Mouse (Mus musculus) liver, embryonic 15.5 days (tissue): Measurements from ENCODE around the gene Coq7. TPM values are rescaled to one million over a fixed set of nuclear protein-coding genes. Genes with fewer than 3 reads are reported as not detected.

Experiments
- ATAC-seq: fragments of 200-750 bp; cut with Nextera tagmentation; 2 replicates; pipeline ENCODE4 v1.8.0; 2017; ENCODE audit warnings: moderate number of reproducible peaks, mild to moderate bottlenecking, moderate library complexity; ENCODE audit not compliant: insufficient read depth
- H3K27ac ChIP-seq: fragments of 300-500 bp; sonication (generic); replicated peaks from 2 replicates; pipeline ENCODE4 v1.5.1; 2015; ENCODE audit warnings: mild to moderate bottlenecking, inconsistent platforms
- H3K27me3 ChIP-seq: fragments of 300-500 bp; sonication (generic); 2 replicates; pipeline ENCODE4 v1.6.1; 2015; ENCODE audit warnings: mild to moderate bottlenecking, inconsistent platforms
- H3K36me3 ChIP-seq: fragments of 300-500 bp; sonication (generic); replicated peaks from 2 replicates; pipeline ENCODE4 v1.6.1; 2015; ENCODE audit warnings: moderate library complexity, mild to moderate bottlenecking, inconsistent platforms
- H3K4me1 ChIP-seq: fragments of 300-500 bp; sonication (generic); replicated peaks from 2 replicates; pipeline ENCODE4 v1.6.1; 2015; ENCODE audit warnings: inconsistent platforms
- H3K4me2 ChIP-seq: fragments of 300-500 bp; sonication (generic); 2 replicates; pipeline ENCODE4 v1.6.1; 2015; ENCODE audit warnings: moderate library complexity, mild to moderate bottlenecking, inconsistent platforms
- H3K4me3 ChIP-seq: fragments of 300-500 bp; sonication (generic); replicated peaks from 2 replicates; pipeline ENCODE4 v1.5.1; 2015; ENCODE audit warnings: mild to moderate bottlenecking, inconsistent platforms
- H3K9ac ChIP-seq: fragments of 300-500 bp; sonication (generic); 2 replicates; pipeline ENCODE4 v1.6.1; 2015; ENCODE audit warnings: moderate library complexity, mild to moderate bottlenecking, inconsistent platforms
- H3K9me3 ChIP-seq: fragments of 300-500 bp; sonication (generic); replicated peaks from 2 replicates; pipeline ENCODE4 v1.6.1; 2016; ENCODE audit warnings: inconsistent platforms
- WGBS: fragments of 180-500 bp; shearing (Covaris S2); methylation state at CpG from one replicate; pipeline ENCODE4 v1.1.7; 2015; ENCODE audit warnings: mixed read lengths; ENCODE audit not compliant: insufficient replicate concordance; 5-methylcytosine and 5-hydroxymethylcytosine counted together
- polyA plus RNA-seq: library from polyadenylated mRNA; unstranded; fragments of >200 nt; fragmentation: Nextera tagmentation; extraction: Ambion mirVana; gene quantifications from 2 replicates; pipeline ENCODE4 v1.2.1, GENCODE M21; 2015

Gene Coq7
- polyA plus RNA-seq, 1 experiment from 2014 or later = 37.6 TPM

DNA sequence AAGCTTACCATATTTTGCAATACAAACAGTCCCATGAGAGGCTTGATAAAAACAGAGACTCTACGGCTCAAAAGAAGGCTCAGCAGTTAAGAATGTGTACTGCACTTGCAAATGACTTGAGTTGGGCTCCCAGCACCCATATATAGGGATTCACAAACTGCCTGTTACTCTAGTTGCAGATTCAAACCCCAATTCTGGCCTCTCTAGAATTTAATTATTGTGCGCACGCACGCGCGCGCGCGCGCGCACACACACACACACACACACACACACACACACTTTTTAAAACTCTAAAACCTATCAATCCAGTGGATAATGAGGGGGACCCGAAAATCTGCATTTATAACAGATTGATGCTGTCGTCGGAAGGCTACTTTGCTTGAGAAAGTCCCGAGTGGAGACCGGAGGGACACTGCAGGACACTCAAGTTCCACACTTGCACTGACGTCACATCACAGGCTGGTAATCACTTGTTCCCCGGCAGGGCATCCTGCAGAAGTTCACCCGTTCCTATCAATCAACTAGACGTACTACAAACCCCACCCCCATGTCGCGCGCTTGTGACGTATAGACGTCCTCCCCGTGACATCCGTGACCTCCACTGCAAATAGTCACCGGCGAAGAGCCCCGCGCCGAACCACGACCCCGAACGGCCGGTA is 508 bp downstream of the Coq7 start:
- ATAC-seq = peak; percentile 97
- H3K9ac ChIP-seq = peak overlapping the region; percentile 78
- peak overlapping the region; percentile 89 for H3K27ac ChIP-seq
- no peaks in the 10 kb centered on the region for H3K27me3 ChIP-seq
- H3K4me1 ChIP-seq = peaks cover 17% of the 10 kb centered on the region
- peaks cover 3% of the 10 kb centered on the region; the same call in 1 of the 2 replicates for H3K36me3 ChIP-seq
- H3K4me3 ChIP-seq = peak overlapping the region; percentile 94
- H3K4me2 ChIP-seq = peak overlapping the region; percentile 81
- H3K9me3 ChIP-seq = no peaks in the 10 kb centered on the region
- WGBS = under 1% methylated on average over 36 of the region's 36 CpGs

DNA sequence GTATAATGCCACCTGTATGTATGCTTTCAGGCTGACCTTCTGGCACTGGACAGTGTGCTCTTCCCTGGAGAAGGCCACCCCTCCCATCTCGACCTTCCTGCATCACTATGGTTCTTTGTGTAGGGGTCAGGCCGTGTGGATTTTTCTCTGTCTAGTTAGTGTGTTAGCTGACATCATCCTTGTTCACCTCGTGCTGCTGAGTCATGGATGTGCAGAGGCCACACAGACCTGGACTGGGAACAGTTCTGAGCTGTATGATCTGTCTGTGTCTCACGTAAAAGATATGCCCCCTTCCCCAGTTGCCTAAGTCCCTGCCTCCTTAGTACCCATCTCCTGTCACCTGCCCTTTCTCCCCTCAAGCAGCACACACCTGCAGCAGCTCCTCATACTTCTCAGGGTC is 6.2 kb downstream of the Coq7 start:
- H3K9ac ChIP-seq = no peak overlapping the region
- H3K4me2 ChIP-seq = no peak overlapping the region
- H3K27me3 ChIP-seq = no peaks in the 10 kb centered on the region
- H3K36me3 ChIP-seq = peaks cover 13% of the 10 kb centered on the region; the same call in 1 of the 2 replicates
- H3K9me3 ChIP-seq = no peaks in the 10 kb centered on the region
- H3K4me3 ChIP-seq = no peak overlapping the region
- H3K4me1 ChIP-seq = peaks cover 2% of the 10 kb centered on the region
- 61% methylated on average over 4 of the region's 4 CpGs for WGBS
- H3K27ac ChIP-seq = no peak overlapping the region
- no peak for ATAC-seq

DNA sequence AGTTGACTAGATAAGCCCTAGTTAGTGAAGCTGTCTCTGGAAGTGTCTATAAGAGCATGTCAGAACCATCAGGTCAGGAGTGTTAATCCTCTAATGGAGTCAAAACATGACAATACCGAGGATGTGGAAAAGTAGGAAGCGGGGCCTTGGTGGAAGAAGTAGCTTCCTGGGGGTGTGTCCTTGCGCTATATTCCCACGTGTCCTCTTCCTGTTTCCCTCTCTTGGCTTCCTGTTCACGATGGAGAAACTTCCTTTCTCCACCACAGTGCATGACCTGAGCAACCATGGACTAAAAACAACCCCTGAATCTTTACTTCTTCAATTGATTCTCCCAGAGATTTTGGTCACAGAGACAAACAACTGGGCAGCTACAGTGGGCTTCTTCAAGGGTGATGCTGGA is 11.1 kb downstream of the Coq7 start:
- Histone ChIP-seq H3K36me3 (0 out of 2 replicates have a peak, but pooled peaks cover 10% of the 10 kb centered on the region), H3K27ac (no peak overlapping the region), H3K4me3 (no peak overlapping the region), H3K4me2 (no peak overlapping the region), H3K4me1 (no peaks in the 10 kb centered on the region; the same call in 1 of the 2 replicates), H3K27me3 (no peaks in the 10 kb centered on the region), H3K9ac (no peak overlapping the region), H3K9me3 (no peaks in the 10 kb centered on the region)
- 34% methylated on average over 5 of the region's 5 CpGs for WGBS
- ATAC-seq = no peak

DNA sequence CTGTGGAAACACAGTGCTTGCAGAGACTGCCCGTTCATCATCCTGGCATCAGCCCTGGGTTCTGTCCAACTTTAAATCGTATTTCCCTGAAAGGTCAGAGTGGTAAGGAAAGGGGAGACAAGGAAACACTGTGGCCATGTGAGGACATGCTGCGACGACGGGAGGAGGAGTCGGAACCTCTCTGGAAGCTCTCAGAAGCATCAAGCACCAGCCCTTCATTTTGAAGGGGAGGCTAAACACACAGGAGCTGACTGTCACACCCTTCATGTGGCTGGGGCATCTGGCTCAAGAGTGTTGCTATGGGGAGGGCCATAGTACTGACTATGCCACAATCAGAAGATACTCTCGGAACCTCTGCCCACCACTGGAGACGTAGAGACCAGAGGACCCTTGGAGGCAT is 13.5 kb downstream of the Coq7 start:
- no peaks in the 10 kb centered on the region for H3K27me3 ChIP-seq
- H3K27ac ChIP-seq = no peak overlapping the region
- H3K4me3 ChIP-seq = no peak overlapping the region
- H3K9ac ChIP-seq = no peak overlapping the region
- H3K9me3 ChIP-seq = no peaks in the 10 kb centered on the region
- no peak for ATAC-seq
- no peaks in the 10 kb centered on the region; the same call in 1 of the 2 replicates for H3K4me1 ChIP-seq
- no peaks in the 10 kb centered on the region for H3K36me3 ChIP-seq
- H3K4me2 ChIP-seq = no peak overlapping the region
- 75% methylated on average over 8 of the region's 8 CpGs for WGBS

DNA sequence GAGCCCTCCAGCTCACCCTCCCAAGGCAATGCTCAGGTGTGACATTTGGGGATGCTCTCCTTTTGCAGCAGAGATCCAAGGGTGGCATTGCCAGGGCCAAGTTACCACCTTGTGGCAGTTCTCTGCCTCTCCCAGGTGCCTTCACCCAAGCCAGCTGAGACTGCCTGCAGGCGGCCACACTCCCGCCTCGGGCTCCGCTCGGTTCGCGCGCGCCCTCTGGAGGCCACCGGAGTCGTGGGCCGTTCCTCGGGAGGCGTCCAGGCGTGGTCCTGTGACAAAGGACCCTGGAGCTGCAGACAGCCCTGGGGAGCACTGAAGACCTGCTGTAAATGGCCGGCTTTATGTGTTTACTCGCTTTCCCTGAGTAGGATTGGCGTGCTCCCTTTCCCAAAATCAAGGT is 14.5 kb downstream of the Coq7 start:
- no peak overlapping the region for H3K27ac ChIP-seq
- H3K9ac ChIP-seq = no peak overlapping the region
- no peak overlapping the region for H3K4me2 ChIP-seq
- ATAC-seq = no peak
- WGBS = under 1% methylated on average over 18 of the region's 18 CpGs
- no peaks in the 10 kb centered on the region for H3K27me3 ChIP-seq
- no peaks in the 10 kb centered on the region; the same call in 1 of the 2 replicates for H3K4me1 ChIP-seq
- H3K9me3 ChIP-seq = no peaks in the 10 kb centered on the region
- H3K36me3 ChIP-seq = no peaks in the 10 kb centered on the region
- H3K4me3 ChIP-seq = no peak overlapping the region

DNA sequence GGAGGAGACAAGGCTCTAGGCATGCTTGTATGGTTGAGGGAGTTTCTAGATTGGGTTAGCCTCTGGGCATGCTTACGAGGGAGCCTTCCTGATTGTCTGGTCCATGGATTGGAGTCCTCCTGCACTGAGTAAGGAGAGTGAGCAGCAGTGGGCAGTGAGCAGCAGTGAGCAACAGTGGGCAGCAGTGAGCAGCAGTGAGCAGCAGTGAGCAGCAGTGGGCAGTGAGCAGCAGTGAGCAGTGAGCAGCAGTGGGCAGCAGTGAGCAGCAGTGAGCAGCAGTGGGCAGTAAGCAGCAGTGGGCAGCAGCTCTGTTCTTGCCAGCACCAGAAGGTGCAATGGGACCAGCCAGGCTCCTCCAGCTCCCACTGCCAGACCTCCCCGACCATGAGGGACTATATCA is 15.3 kb downstream of the Coq7 start:
- Histone ChIP-seq H3K4me3 (no peak overlapping the region), H3K9ac (no peak overlapping the region), H3K4me2 (no peak overlapping the region), H3K27me3 (no peaks in the 10 kb centered on the region), H3K9me3 (no peaks in the 10 kb centered on the region), H3K36me3 (no peaks in the 10 kb centered on the region), H3K27ac (no peak overlapping the region), H3K4me1 (no peaks in the 10 kb centered on the region; the same call in 1 of the 2 replicates)
- WGBS = 41% methylated on average over 2 of the region's 2 CpGs
- no peak for ATAC-seq

DNA sequence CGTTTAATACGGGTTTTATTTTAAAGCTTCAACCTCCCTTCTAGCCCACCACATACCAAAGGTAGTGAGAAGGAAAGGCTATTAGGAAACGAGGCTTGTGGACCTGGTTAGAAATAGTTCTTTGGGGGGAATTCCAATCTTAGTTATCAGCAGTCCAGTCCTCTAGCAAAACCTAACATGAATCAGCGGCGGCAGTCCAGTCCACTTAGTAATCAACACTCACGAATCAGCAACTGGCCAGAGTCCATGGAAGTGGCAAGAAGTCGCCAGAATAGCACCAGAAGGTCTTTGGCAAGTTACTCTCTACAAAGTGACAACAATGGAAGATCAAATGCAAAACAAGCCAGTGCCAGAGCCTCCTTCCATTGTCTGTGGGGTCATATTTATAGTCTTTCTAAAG is 24.6 kb downstream of the Coq7 start:
- no peaks in the 10 kb centered on the region for H3K27me3 ChIP-seq
- ATAC-seq = no peak
- 53% methylated on average over 7 of the region's 7 CpGs for WGBS
- H3K36me3 ChIP-seq = no peaks in the 10 kb centered on the region
- H3K4me1 ChIP-seq = no peaks in the 10 kb centered on the region
- no peak overlapping the region for H3K4me2 ChIP-seq
- H3K4me3 ChIP-seq = no peak overlapping the region
- H3K27ac ChIP-seq = no peak overlapping the region
- no peaks in the 10 kb centered on the region for H3K9me3 ChIP-seq
- H3K9ac ChIP-seq = no peak overlapping the region

DNA sequence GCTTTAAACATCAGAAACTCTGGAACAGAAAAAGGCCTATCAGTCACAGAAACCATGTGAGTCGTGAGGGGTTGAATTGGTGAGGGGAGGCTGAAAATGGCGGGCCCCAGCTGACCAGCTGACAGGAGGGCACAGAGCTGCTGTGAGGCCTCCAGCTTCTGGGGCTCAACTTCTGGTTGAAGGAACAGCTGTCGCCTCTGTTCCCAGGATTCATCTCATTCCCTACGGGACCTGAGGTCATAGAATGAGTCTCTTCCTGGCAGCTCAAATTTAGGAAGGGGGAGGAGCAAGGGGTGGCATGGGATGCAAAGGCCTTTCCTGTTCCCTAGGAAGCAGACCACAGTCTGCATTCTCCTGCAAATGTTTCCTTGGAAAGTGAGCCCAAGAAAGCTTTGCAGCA is 29.3 kb downstream of the Coq7 start:
- Histone ChIP-seq H3K9ac (no peak overlapping the region), H3K27me3 (no peaks in the 10 kb centered on the region), H3K36me3 (no peaks in the 10 kb centered on the region), H3K4me2 (no peak overlapping the region), H3K27ac (no peak overlapping the region), H3K9me3 (no peaks in the 10 kb centered on the region), H3K4me1 (no peaks in the 10 kb centered on the region), H3K4me3 (no peak overlapping the region)
- WGBS = 52% methylated on average over 4 of the region's 4 CpGs
- ATAC-seq = no peak

DNA sequence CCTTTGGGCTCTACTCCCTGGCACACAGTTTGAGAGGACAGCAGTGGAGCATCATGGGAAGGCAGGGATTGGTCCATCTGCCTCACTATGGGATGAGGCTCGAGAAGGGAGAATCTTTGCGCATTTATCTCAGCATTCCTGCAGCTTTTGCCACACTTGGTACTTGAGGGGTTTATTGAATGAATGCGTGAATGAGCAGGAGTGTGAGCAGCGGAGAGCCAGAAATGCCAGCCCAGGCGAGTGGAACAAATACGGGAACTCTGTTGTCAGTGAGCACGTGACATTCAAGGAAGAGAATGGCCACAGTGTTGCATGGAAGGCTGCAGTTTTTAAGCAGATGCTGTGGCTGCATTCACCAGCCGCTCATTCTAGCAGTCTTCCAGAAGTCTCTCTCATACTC is 30.8 kb downstream of the Coq7 start:
- no peak overlapping the region for H3K27ac ChIP-seq
- 69% methylated on average over 8 of the region's 8 CpGs for WGBS

DNA sequence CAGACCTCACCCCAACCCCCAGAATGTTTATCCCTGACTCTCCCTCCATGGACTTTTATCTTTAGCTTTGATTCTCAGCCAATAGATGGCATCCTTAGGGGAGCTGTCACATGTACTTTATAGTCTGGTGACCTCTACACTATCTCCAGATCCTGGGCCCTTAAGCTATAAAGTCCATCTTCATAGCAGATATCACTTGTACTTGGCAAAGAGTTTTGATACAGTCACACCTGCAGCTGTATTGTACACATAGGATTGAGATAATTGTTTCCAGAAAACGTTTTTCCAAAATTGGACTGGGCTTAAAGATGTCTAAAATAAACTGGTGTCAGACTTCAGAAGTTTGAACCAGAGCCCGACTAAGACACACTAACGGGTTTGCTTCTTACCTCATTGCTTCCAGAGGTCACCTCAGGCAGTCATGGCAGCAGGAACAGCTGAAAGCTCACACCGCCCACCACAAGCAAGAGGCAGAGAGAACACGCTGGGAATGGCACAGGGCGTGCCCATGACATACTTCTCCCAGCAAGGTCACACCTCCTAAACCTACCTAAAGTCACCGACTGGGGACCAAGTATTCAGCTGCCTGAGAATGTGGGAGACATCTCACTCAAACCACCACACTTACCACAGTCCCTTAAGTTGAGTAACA is 33.2 kb downstream of the Coq7 start:
- no peaks in the 10 kb centered on the region for H3K9me3 ChIP-seq
- no peak overlapping the region for H3K27ac ChIP-seq

More for the DNA sequence above, 30.8 kb downstream of the Coq7 start:
- Histone ChIP-seq H3K4me2 (no peak overlapping the region), H3K36me3 (no peaks in the 10 kb centered on the region), H3K4me1 (no peaks in the 10 kb centered on the region), H3K9ac (no peak overlapping the region), H3K27me3 (no peaks in the 10 kb centered on the region), H3K9me3 (no peaks in the 10 kb centered on the region), H3K4me3 (no peak overlapping the region)
- no peak for ATAC-seq

DNA sequence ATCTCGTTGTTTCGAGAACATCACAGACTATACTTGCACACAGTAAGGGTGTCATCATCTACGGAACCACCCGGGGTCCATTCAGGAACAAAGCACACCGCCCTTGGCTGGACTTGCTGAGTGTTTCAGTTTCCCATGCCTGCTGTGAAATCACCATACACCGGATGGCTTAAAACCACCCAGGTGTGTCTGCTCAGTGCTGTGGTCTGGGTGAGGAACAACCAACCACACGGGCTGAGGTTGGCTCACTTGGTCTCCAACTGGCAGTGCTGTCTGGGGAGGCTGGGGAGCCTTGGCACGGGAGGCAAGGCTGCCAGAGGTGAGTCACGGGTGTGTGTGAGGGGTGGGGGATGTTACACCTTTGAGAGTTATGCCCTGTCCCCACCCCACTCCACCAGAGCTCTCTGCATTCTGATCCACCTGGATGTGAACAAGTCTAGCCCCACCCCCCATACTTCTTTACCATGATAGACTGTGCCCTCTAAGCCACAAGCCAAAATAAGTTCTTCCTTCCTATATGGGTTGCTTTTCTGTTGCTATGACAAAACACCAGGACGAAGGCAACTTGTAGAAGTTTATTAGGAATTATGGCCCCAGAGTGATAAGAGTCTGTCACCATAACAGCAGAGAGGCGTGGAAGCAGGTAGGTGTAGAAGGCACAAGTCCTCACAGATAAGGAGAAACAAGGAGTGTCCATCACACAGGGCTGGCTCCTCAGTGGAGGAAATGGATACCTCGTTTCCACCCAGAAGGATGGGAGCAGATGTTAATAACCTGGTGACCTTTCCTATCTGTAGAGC is 34.0 kb downstream of the Coq7 start:
- H3K4me1 ChIP-seq = no peaks in the 10 kb centered on the region
- H3K9ac ChIP-seq = no peak overlapping the region
- WGBS = 52% methylated on average over 12 of the region's 12 CpGs
- no peaks in the 10 kb centered on the region for H3K36me3 ChIP-seq
- ATAC-seq = no peak
- H3K4me2 ChIP-seq = no peak overlapping the region
- H3K27ac ChIP-seq = no peak overlapping the region
- no peak overlapping the region for H3K4me3 ChIP-seq
- H3K9me3 ChIP-seq = no peaks in the 10 kb centered on the region
- no peaks in the 10 kb centered on the region for H3K27me3 ChIP-seq

More for the DNA sequence above, 33.2 kb downstream of the Coq7 start:
- Histone ChIP-seq H3K27me3 (no peaks in the 10 kb centered on the region), H3K4me3 (no peak overlapping the region), H3K4me1 (no peaks in the 10 kb centered on the region), H3K9ac (no peak overlapping the region), H3K36me3 (no peaks in the 10 kb centered on the region), H3K4me2 (no peak overlapping the region)
- ATAC-seq = no peak
- 50% methylated on average over 7 of the region's 7 CpGs for WGBS
